Mouse (Mus musculus) kidney, adult 2 months (tissue): ENCODE data around the gene Paxbp1. TPM values are rescaled to one million over a fixed set of nuclear protein-coding genes. Genes with fewer than 3 reads are reported as not detected.
"Not testable (repeated sequence)": the region's sequence is repeated elsewhere in the genome, so short reads cannot be mapped to it uniquely, and the experiment has no call there.

Experiments
- DNase-seq: peaks from one replicate; pipeline ENCODE4 v3.0.0; 2021
- H3K27ac ChIP-seq: fragments of 200-500 bp; 2 replicates; pipeline ENCODE4 v1.5.1; 2012; ENCODE audit warnings: low read depth, low read length, control low read depth, inconsistent platforms; ENCODE audit not compliant: insufficient read depth
- H3K27me3 ChIP-seq: fragments of 200-500 bp; replicated peaks from 2 replicates; pipeline ENCODE4 v1.6.1; 2012; ENCODE audit warnings: mild to moderate bottlenecking, moderate library complexity, low read length, inconsistent platforms; ENCODE audit not compliant: control insufficient read depth, insufficient read depth
- H3K36me3 ChIP-seq: fragments of 200-500 bp; 2 replicates; pipeline ENCODE4 v1.6.1; 2012; ENCODE audit warnings: mild to moderate bottlenecking, moderate library complexity, low read length, inconsistent platforms; ENCODE audit not compliant: control insufficient read depth, insufficient read depth
- H3K4me1 ChIP-seq: fragments of 200-500 bp; 2 replicates; pipeline ENCODE4 v1.6.1; 2011; ENCODE audit warnings: low read length; ENCODE audit not compliant: control insufficient read depth, insufficient read depth
- H3K4me3 ChIP-seq: fragments of 200-500 bp; 2 replicates; pipeline ENCODE4 v1.5.1; 2011; ENCODE audit warnings: mild to moderate bottlenecking, low read depth, low read length, control low read depth; ENCODE audit not compliant: insufficient read depth
- CTCF ChIP-seq: fragments of 200-500 bp; conservative IDR thresholded peaks from 2 replicates; pipeline ENCODE4 v1.5.1; 2011; ENCODE audit warnings: low read depth, mild to moderate bottlenecking, control low read depth, low read length, moderate library complexity, mixed read lengths; ENCODE audit not compliant: insufficient read depth, insufficient read length
- POLR2A ChIP-seq: fragments of 200-500 bp; IDR thresholded peaks from one replicate; pipeline ENCODE4 v1.6.1; 2011; ENCODE audit warnings: low read depth, low read length, control low read depth
- WGBS: fragments of 180-500 bp; shearing (Covaris S2); methylation state at CpG from one replicate; pipeline ENCODE4 v1.1.7; 2018; 5-methylcytosine and 5-hydroxymethylcytosine counted together
- polyA plus RNA-seq: library from polyadenylated mRNA; depleted of rRNA; stranded (reverse); fragments of >200 nt; gene quantifications from 2 replicates; pipeline ENCODE4 v1.2.3, GENCODE M21; 2012

The Paxbp1 gene
- polyA plus RNA-seq, 1 experiment = 13.6 TPM

DNA sequence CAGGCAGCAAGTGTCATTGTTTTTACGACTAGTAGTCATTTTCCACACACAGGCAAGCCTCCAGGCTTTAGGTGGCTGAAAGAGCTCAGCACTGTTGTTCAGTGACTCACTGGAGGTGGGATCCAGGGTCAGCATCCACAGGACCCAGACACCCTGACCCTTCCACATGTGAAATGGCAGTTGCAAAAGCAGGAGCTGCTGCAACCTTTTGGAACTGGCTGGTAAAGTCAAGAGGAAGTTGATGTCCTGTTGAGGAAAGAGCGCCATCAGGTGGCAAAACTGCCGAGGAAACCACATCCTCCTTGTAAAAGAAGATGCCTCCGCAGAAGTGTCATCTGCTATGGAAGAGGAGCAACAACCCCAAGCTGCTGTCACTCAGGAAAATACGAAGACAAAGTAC lies 31.8 kb upstream of the Paxbp1 start:
- H3K36me3 ChIP-seq = no peaks in the 10 kb centered on the region
- H3K4me3 ChIP-seq = no peak overlapping the region
- DNase-seq = peak; percentile 30
- H3K4me1 ChIP-seq = no peaks in the 10 kb centered on the region
- no peaks in the 10 kb centered on the region for H3K27me3 ChIP-seq
- 67% methylated on average over 5 of the region's 5 CpGs for WGBS
- H3K27ac ChIP-seq = no peak overlapping the region
- TF ChIP-seq POLR2A (no peak), CTCF (peak; percentile 31; the same call in 1 of the 2 replicates)

DNA sequence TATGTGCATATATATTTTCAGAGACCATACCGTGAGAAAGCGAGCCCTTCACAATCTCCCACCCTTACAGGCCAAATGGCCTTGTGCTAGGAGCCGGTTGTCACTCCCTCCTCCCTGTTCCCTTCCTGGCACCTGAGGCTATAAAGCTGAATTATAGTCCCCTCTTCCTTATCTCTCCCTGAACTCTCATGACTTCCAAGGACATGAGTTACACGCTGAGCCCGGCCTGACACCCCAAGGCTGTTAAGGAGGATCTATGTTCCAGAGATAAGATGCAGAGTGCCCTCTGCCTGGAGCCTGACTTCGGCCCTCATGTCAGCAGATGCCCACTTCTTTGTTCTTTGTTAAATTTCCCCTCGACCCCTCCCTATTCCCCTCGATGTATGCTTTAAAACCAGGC lies 31.1 kb upstream of the Paxbp1 start:
- WGBS = 73% methylated on average over 8 of the region's 8 CpGs
- not testable (repeated sequence) for H3K4me3 ChIP-seq, H3K27me3 ChIP-seq, DNase-seq, H3K27ac ChIP-seq, H3K36me3 ChIP-seq, H3K4me1 ChIP-seq

DNA sequence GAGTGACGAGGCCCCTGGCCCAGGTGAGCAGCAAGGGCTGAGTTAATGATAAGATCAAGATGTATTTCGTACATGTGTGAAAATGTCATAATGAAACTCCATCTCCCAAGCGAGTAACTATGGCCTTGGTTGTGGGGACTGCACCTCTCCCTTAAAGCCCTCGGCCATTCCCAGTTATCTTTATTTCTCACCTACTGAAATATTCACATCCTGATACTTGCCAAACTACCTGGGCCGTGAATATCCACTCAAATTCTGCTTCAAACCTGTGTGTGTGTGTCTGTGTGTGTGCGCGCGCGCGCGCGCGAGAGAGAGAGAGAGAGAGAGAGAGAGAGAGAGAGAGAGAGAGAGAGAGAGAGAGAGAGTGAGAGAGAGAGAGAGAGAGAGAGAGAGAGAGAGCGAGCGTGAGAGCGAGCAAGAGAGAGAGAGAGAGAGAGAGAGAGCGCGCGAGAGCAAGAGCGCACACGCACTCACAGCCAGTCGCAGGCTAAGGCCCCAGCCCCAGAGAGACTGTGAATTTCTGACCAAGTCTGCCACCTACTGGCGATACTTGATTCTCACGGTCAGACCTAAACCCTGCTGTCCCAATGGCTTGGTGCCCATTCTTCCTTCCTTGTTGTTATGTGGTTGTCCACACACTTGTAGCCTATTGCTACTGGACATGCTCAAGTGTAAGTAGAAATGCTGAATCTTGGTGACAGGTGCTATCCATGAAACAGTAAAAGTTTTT lies 29.0 kb upstream of the Paxbp1 start:
- TF ChIP-seq POLR2A (no peak), CTCF (peak; percentile 91)
- H3K36me3 ChIP-seq = no peaks in the 10 kb centered on the region
- peak; percentile 93 for DNase-seq
- H3K27me3 ChIP-seq = no peaks in the 10 kb centered on the region
- H3K27ac ChIP-seq = no peak overlapping the region
- 44% methylated on average over 20 of the region's 24 CpGs for WGBS
- no peaks in the 10 kb centered on the region for H3K4me1 ChIP-seq
- no peak overlapping the region for H3K4me3 ChIP-seq

DNA sequence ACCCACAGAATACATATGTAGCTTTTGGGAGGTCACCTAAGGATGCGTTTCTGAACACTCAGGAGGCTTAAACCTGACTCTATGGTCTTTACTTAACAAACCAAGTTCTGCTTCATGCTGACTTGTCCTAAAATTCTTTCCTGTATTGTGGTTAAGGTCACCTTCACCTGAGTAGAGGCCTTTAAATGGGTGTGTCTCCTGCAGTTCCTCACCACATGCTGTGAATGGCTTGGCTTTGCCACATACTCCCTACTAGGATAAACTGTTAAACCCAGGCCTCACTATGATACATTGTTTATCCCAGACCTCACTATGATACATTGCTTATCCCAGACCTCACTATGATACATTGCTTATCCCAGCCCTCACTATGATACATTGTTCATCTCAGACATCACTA lies 27.9 kb upstream of the Paxbp1 start:
- 93% methylated on average over 1 of the region's 1 CpGs for WGBS
- no peak for DNase-seq
- Histone ChIP-seq H3K27me3 (no peaks in the 10 kb centered on the region), H3K27ac (no peak overlapping the region), H3K4me1 (no peaks in the 10 kb centered on the region), H3K4me3 (no peak overlapping the region), H3K36me3 (no peaks in the 10 kb centered on the region)
- TF ChIP-seq POLR2A (no peak), CTCF (no peak)

DNA sequence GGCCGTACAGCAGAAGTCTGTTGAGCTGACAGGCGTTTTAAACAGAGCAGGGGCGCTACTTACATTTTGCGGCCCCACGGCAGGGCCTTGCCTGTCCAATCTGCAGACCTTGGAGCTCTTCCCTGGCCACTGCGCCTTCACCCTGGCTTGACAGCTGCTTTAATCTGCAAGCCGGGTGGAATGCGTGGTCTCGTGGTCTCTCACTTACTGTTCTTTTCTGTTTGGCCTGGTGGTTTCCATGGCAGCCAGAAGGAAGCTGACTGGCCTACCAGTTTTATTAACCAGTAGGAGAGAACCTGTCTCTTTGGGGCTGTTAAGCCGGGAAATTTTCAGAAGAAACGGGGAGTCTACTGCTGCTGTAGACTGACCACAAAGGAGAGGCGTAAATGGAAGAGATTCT lies 24.6 kb upstream of the Paxbp1 start:
- Histone ChIP-seq H3K27me3 (no peaks in the 10 kb centered on the region), H3K4me3 (no peak overlapping the region), H3K4me1 (no peaks in the 10 kb centered on the region), H3K36me3 (no peaks in the 10 kb centered on the region), H3K27ac (no peak overlapping the region)
- WGBS = 49% methylated on average over 12 of the region's 12 CpGs
- DNase-seq = no peak
- TF ChIP-seq CTCF (no peak), POLR2A (no peak)

DNA sequence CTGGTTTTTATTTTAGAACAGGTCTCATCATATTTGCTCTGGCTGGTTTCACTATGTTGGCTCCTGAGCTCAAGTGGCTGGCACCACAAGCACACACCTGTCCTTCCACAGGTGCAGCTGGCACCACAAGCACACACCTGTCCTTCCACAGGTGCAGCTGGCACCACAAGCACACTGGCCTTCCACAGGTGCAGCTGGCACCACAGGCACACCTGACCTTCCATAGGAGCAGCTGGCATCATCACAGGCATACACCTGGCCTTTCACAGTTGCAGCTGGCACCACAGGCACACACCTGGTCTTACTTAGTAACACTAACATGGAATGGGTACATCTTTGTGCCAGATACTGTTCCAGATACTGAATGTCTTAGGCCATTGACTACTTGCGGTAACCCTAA lies 22.8 kb upstream of the Paxbp1 start:
- DNase-seq = no peak
- no peak overlapping the region for H3K4me3 ChIP-seq
- H3K27me3 ChIP-seq = no peaks in the 10 kb centered on the region
- no peaks in the 10 kb centered on the region for H3K4me1 ChIP-seq
- H3K27ac ChIP-seq = no peak overlapping the region
- no peaks in the 10 kb centered on the region for H3K36me3 ChIP-seq
- 98% methylated on average over 1 of the region's 1 CpGs for WGBS
- TF ChIP-seq CTCF (no peak), POLR2A (no peak)

DNA sequence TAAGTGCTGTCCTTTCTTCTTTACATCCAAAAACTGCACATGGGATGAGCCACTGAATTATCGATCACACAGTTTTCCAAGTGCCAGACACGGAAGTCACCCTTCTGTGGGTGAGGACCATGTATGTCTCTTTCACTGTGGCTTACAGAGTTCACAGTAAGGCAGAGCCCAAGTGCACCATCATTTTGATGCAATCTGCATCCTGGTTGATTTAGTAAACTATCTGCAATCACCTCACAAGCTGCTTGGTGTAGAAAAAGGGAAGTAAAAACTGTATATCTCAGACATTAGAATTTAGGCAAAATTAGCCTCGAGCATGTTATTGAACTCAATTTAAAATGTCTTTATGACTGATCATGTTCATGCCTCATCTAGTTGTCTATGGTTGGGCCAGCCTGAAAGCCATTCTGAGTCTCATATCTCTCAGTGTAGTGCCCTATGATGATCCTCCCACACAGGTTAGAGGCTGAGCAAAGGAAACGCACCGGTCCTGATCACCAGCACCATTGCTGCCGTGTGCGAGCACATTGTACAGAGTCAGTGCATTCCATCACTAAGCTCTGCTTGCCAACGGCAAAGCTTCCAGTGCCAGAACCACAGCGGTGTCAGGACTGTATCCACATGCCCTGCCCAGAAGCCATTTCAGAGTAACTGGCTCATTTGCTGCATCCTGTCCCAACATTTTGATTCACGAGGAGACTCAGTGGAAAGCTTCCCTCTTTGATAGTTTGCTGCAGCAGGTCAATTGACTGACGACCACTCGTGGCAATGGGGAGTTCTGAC lies 20.4 kb upstream of the Paxbp1 start:
- 76% methylated on average over 12 of the region's 12 CpGs for WGBS

More for the DNA sequence above, 20.4 kb upstream of the Paxbp1 start:
- DNase-seq = no peak
- Histone ChIP-seq H3K4me1 (no peaks in the 10 kb centered on the region), H3K4me3 (no peak overlapping the region), H3K27me3 (no peaks in the 10 kb centered on the region), H3K36me3 (no peaks in the 10 kb centered on the region), H3K27ac (no peak overlapping the region)
- TF ChIP-seq CTCF = no peak
- TF ChIP-seq POLR2A = no peak
